Mouse (Mus musculus) MEL (cell line): ENCODE measurements around the gene Spop. TPM values are rescaled to one million over a fixed set of nuclear protein-coding genes. Genes with fewer than 3 reads are reported as not detected.
A peak's percentile ranks its signal among the peaks of the same experiment; 100 is the strongest.
"Not testable (repeated sequence)": the region's sequence is repeated elsewhere in the genome, so short reads cannot be mapped to it uniquely, and the experiment has no call there.

Experiments used
- DNase-seq: peaks from one replicate; pipeline ENCODE4 v3.0.0; 2011; ENCODE audit warnings: low read depth, low spot score
- H3K27ac ChIP-seq: 2 replicates; pipeline ENCODE4 v1.5.1; 2012; ENCODE audit warnings: low read depth, mild to moderate bottlenecking, control low read depth, low read length, moderate library complexity; ENCODE audit not compliant: control insufficient read depth
- H3K27me3 ChIP-seq, 2 experiments: fragments of 150-350 bp in 1 of 2; sonication (generic) in 1 of 2; 2 replicates each; pipeline ENCODE4 v1.6.1; 2012; ENCODE audit warnings: low read length in 2 of 2, mild to moderate bottlenecking in 2 of 2, improper control_type of control experiment in 1 of 2, moderate library complexity in 1 of 2; ENCODE audit not compliant: insufficient read depth in 2 of 2, control insufficient read depth in 1 of 2
- H3K36me3 ChIP-seq, 2 experiments: 2 replicates each; pipeline ENCODE4 v1.6.1; 2012 to 2014; ENCODE audit warnings: low read length in 2 of 2, improper control_type of control experiment in 1 of 2, inconsistent platforms in 1 of 2, mild to moderate bottlenecking in 1 of 2; ENCODE audit not compliant: insufficient read depth in 2 of 2, control insufficient read depth in 1 of 2
- H3K4me1 ChIP-seq, 2 experiments: fragments of 150-350 bp in 1 of 2; sonication (generic) in 1 of 2; 2 replicates each; pipeline ENCODE4 v1.6.1; 2012; ENCODE audit warnings: low read length in 2 of 2, improper control_type of control experiment in 1 of 2, mild to moderate bottlenecking in 1 of 2; ENCODE audit not compliant: insufficient read depth in 2 of 2, control insufficient read depth in 1 of 2
- H3K4me3 ChIP-seq, 2 experiments: fragments of 150-350 bp in 1 of 2; sonication (generic) in 1 of 2; 2 replicates each; pipeline ENCODE4 v1.5.1; 2012; ENCODE audit warnings: low read depth in 2 of 2, low read length in 2 of 2, mild to moderate bottlenecking in 2 of 2, moderate library complexity in 2 of 2, control low read depth in 1 of 2, improper control_type of control experiment in 1 of 2; ENCODE audit not compliant: control insufficient read depth in 1 of 2, insufficient read depth in 1 of 2
- H3K79me2 ChIP-seq: 2 replicates; pipeline ENCODE4 v1.6.1; 2012; ENCODE audit warnings: mild to moderate bottlenecking, low read length, moderate library complexity; ENCODE audit not compliant: control insufficient read depth, poor library complexity, insufficient read depth
- H3K9ac ChIP-seq: 2 replicates; pipeline ENCODE4 v1.6.1; 2012; ENCODE audit warnings: low read depth, mild to moderate bottlenecking, control low read depth, low read length, moderate library complexity; ENCODE audit not compliant: control insufficient read depth, poor library complexity, severe bottlenecking
- H3K9me3 ChIP-seq: fragments of 150-350 bp; sonication (generic); replicated peaks from 2 replicates; pipeline ENCODE4 v1.6.1; 2012; ENCODE audit warnings: mild to moderate bottlenecking, low read length, improper control_type of control experiment, moderate library complexity; ENCODE audit not compliant: insufficient read depth
- BHLHE40 ChIP-seq: IDR thresholded peaks from 2 replicates; pipeline ENCODE4 v1.6.1; 2012; ENCODE audit warnings: low read depth, mild to moderate bottlenecking, inconsistent platforms, low read length, improper control_type of control experiment, borderline replicate concordance
- CHD1 ChIP-seq: IDR thresholded peaks from 2 replicates; pipeline ENCODE4 v1.6.1; 2012; ENCODE audit warnings: low read depth, mild to moderate bottlenecking, inconsistent platforms, low read length, improper control_type of control experiment
- CTCF ChIP-seq, 3 experiments: IDR thresholded peaks in 2 of 3; conservative IDR thresholded peaks in 1 of 3; 2 replicates each; pipeline ENCODE4 v1.5.1; 2011 to 2012; ENCODE audit warnings: low read length in 3 of 3, low read depth in 2 of 3, mild to moderate bottlenecking in 2 of 3, improper control_type of control experiment in 1 of 3, inconsistent platforms in 1 of 3, mixed read lengths in 1 of 3, moderate library complexity in 1 of 3; ENCODE audit not compliant: control insufficient read depth in 1 of 3, insufficient read depth in 1 of 3, poor library complexity in 1 of 3, severe bottlenecking in 1 of 3
- EP300 ChIP-seq, 2 experiments: IDR thresholded peaks; 2 replicates each; pipeline ENCODE4 v1.6.1; 2011; ENCODE audit warnings: improper control_type of control experiment in 2 of 2, low read length in 2 of 2, low read depth in 1 of 2, mild to moderate bottlenecking in 1 of 2
- GABPA ChIP-seq: IDR thresholded peaks from 2 replicates; pipeline ENCODE4 v1.6.1; 2012; ENCODE audit warnings: low read depth, mild to moderate bottlenecking, inconsistent platforms, low read length, improper control_type of control experiment, moderate library complexity
- JUND ChIP-seq: IDR thresholded peaks from 2 replicates; pipeline ENCODE4 v1.6.1; 2011; ENCODE audit warnings: low read depth, mild to moderate bottlenecking, improper control_type of control experiment, low read length
- KAT2A ChIP-seq: conservative IDR thresholded peaks from 2 replicates; pipeline ENCODE4 v1.6.1; 2012; ENCODE audit warnings: low read depth, low read length, improper control_type of control experiment, inconsistent platforms
- MAX ChIP-seq: IDR thresholded peaks from 2 replicates; pipeline ENCODE4 v1.6.1; 2011; ENCODE audit warnings: low read length, improper control_type of control experiment
- MAZ ChIP-seq: IDR thresholded peaks from 2 replicates; pipeline ENCODE4 v1.6.1; 2012; ENCODE audit warnings: low read depth, mild to moderate bottlenecking, inconsistent platforms, low read length, improper control_type of control experiment
- MXI1 ChIP-seq: IDR thresholded peaks from 2 replicates; pipeline ENCODE4 v1.6.1; 2011; ENCODE audit warnings: mild to moderate bottlenecking, low read depth, low read length, improper control_type of control experiment
- MYB ChIP-seq: IDR thresholded peaks from 2 replicates; pipeline ENCODE4 v1.6.1; 2011; ENCODE audit warnings: mild to moderate bottlenecking, low read depth, low read length, improper control_type of control experiment
- NRF1 ChIP-seq: IDR thresholded peaks from 2 replicates; pipeline ENCODE4 v1.6.1; 2014; ENCODE audit warnings: low read depth, mild to moderate bottlenecking, inconsistent platforms, low read length, improper control_type of control experiment, moderate library complexity; ENCODE audit not compliant: poor library complexity, insufficient read depth, severe bottlenecking
- POLR2AphosphoS5 ChIP-seq: IDR thresholded peaks from 2 replicates; pipeline ENCODE4 v1.6.1; 2012; ENCODE audit warnings: low read depth, borderline replicate concordance, mild to moderate bottlenecking, inconsistent platforms, low read length, moderate library complexity, mixed read lengths
- RCOR1 ChIP-seq: IDR thresholded peaks from 2 replicates; pipeline ENCODE4 v1.6.1; 2012; ENCODE audit warnings: low read depth, mild to moderate bottlenecking, inconsistent platforms, low read length, improper control_type of control experiment
- SMC3 ChIP-seq: IDR thresholded peaks from 2 replicates; pipeline ENCODE4 v1.6.1; 2011; ENCODE audit warnings: low read depth, low read length, improper control_type of control experiment
- TCF12 ChIP-seq: IDR thresholded peaks from 2 replicates; pipeline ENCODE4 v1.6.1; 2014; ENCODE audit warnings: low read depth, mild to moderate bottlenecking, inconsistent platforms, low read length, improper control_type of control experiment, moderate library complexity
- USF2 ChIP-seq, 2 experiments: IDR thresholded peaks; 2 replicates each; pipeline ENCODE4 v1.6.1; 2011 to 2012; ENCODE audit warnings: improper control_type of control experiment in 2 of 2, low read length in 2 of 2, borderline replicate concordance in 1 of 2, inconsistent platforms in 1 of 2, low read depth in 1 of 2, mild to moderate bottlenecking in 1 of 2; ENCODE audit not compliant: insufficient read depth in 1 of 2
- ZMIZ1 ChIP-seq: IDR thresholded peaks from 2 replicates; pipeline ENCODE4 v1.6.1; 2012; ENCODE audit warnings: low read depth, mild to moderate bottlenecking, inconsistent platforms, low read length, improper control_type of control experiment, moderate library complexity
- ZNF384 ChIP-seq: IDR thresholded peaks from 2 replicates; pipeline ENCODE4 v1.6.1; 2012; ENCODE audit warnings: low read depth, mild to moderate bottlenecking, inconsistent platforms, low read length, improper control_type of control experiment
- polyA plus RNA-seq, 2 experiments: library from polyadenylated mRNA; stranded (reverse) in 1 of 2; unstranded in 1 of 2; fragments of >175 nt in 1 of 2; fragments of >200 nt in 1 of 2; gene quantifications; 2 replicates each; pipeline versions ENCODE4 v1.2.1 to v1.2.4; 2012; ENCODE audit warnings: low replicate concordance in 2 of 2, low read depth in 1 of 2; ENCODE audit not compliant: insufficient read length in 2 of 2, insufficient read depth in 1 of 2, missing spikeins in 1 of 2
- total RNA-seq: library from RNA; depleted of rRNA; stranded (reverse); fragments of 300-350 nt; gene quantifications from 2 replicates; pipeline ENCODE4 v1.2.3, GENCODE M21; 2012

The Spop gene
- total and polyA plus RNA-seq, 3 experiments = 41.5 to 84.0 TPM; not detected in 1

- no peaks in the 10 kb centered on the region for H3K36me3 ChIP-seq
- H3K9me3 ChIP-seq = no peaks in the 10 kb centered on the region
- no peak for DNase-seq
- TF ChIP-seq POLR2AphosphoS5 (no peak), KAT2A (no peak), CTCF (IDR thresholded peaks at IDR 0.05 in 2 of 3, conservative IDR thresholded peaks at IDR 0.05 in 1 of 3; ENCODE audit: control insufficient read depth in 1 of 3, insufficient read depth in 1 of 3, low read depth in 2 of 3, low read length in 3 of 3, poor library complexity in 1 of 3, severe bottlenecking in 1 of 3) (0 out of 6 replicates have a peak, but pooled peaks of 1 of the 3 experiments have one; percentile 11), EP300 (IDR thresholded peaks at IDR 0.05; ENCODE audit: low read depth in 1 of 2, low read length in 2 of 2) (no peak)
- no peaks in the 10 kb centered on the region for H3K27me3 ChIP-seq
- H3K4me3 ChIP-seq = no peak overlapping the region
- H3K79me2 ChIP-seq = no peaks in the 10 kb centered on the region
- H3K27ac ChIP-seq = no peak overlapping the region
- H3K4me1 ChIP-seq = 0 out of 4 replicates have a peak, but pooled peaks cover 0 to under 1% of the 10 kb centered on the region in 2 experiments
- no peak overlapping the region for H3K9ac ChIP-seq
These were observed 84.0 kb downstream of the Spop start for GRCm38 (mm10) chr11:95497921-95498320.

GRCm38 (mm10) chr11:95500412-95500811 is 86.5 kb downstream of the Spop start:
- Histone ChIP-seq H3K36me3 (peaks cover 0 to 4% of the 10 kb centered on the region in 2 experiments; a peak in 1 of 4 replicates), H3K9me3 (no peaks in the 10 kb centered on the region)
- peak; percentile 14; the same call in 1 of the 2 replicates for TF ChIP-seq ZNF384
- no peak for TF ChIP-seq RCOR1
- TF ChIP-seq, all 39 proteins: peak for 1
- H3K4me1 ChIP-seq = peaks cover 0 to 9% of the 10 kb centered on the region in 2 experiments; a peak in 3 of 4 replicates
- no peaks in the 10 kb centered on the region for H3K27me3 ChIP-seq
- H3K27ac ChIP-seq = no peak overlapping the region
- DNase-seq = no peak
- H3K9ac ChIP-seq = no peak overlapping the region
- no peak overlapping the region for H3K4me3 ChIP-seq
- no peaks in the 10 kb centered on the region for H3K79me2 ChIP-seq

GRCm38 (mm10) chr11:95500836-95501235 is 87.0 kb downstream of the Spop start:
- no peak for DNase-seq
- H3K79me2 ChIP-seq = no peaks in the 10 kb centered on the region
- TF ChIP-seq BHLHE40 (no peak), JUND (no peak), MAZ (no peak), ZMIZ1 (no peak), CHD1 (no peak), MYB (no peak), GABPA (no peak), RCOR1 (no peak), TCF12 (no peak), MXI1 (no peak), SMC3 (no peak), CTCF (IDR thresholded peaks at IDR 0.05 in 2 of 3, conservative IDR thresholded peaks at IDR 0.05 in 1 of 3; ENCODE audit: control insufficient read depth in 1 of 3, insufficient read depth in 1 of 3, low read depth in 2 of 3, low read length in 3 of 3, poor library complexity in 1 of 3, severe bottlenecking in 1 of 3) (no peak), NRF1 (no peak), MAX (no peak), USF2 (IDR thresholded peaks at IDR 0.05; ENCODE audit: borderline replicate concordance in 1 of 2, insufficient read depth in 1 of 2, low read depth in 1 of 2, low read length in 2 of 2) (no peak), KAT2A (no peak)
- no peak overlapping the region for H3K27ac ChIP-seq
- peaks cover 0 to 4% of the 10 kb centered on the region in 2 experiments; a peak in 1 of 4 replicates for H3K36me3 ChIP-seq
- no peaks in the 10 kb centered on the region for H3K27me3 ChIP-seq
- H3K4me1 ChIP-seq = peaks cover 0 to 9% of the 10 kb centered on the region in 2 experiments; a peak in 3 of 4 replicates
- no peak overlapping the region for H3K4me3 ChIP-seq
- H3K9ac ChIP-seq = no peak overlapping the region
- H3K9me3 ChIP-seq = no peaks in the 10 kb centered on the region

GRCm38 (mm10) chr11:95501826-95502225 is 87.9 kb downstream of the Spop start:
- not testable (repeated sequence) for H3K79me2 ChIP-seq

More at GRCm38 (mm10) chr11:95501826-95502225, 87.9 kb downstream of the Spop start:
- H3K27me3 ChIP-seq, H3K4me3 ChIP-seq, H3K9ac ChIP-seq, H3K27ac ChIP-seq, DNase-seq, H3K4me1 ChIP-seq, H3K9me3 ChIP-seq, H3K36me3 ChIP-seq: not testable (repeated sequence)
